Mouse (Mus musculus) left cerebral cortex, postnatal 14 days (tissue): ENCODE results near the gene Gm21764. TPM values are rescaled to one million over a fixed set of nuclear protein-coding genes. Genes with fewer than 3 reads are reported as not detected.
"Not testable (repeated sequence)": the region's sequence is repeated elsewhere in the genome, so short reads cannot be mapped to it uniquely, and the experiment has no call there.

Experiments used
- DNase-seq, 2 experiments: peaks; one replicate each; pipeline ENCODE4 v3.0.0; 2021 to 2022; ENCODE audit warnings: low spot score in 2 of 2, mixed read lengths in 1 of 2
- intact Hi-C: fragments of 180-260 bp; cut with DNase I; formaldehyde crosslinking; loops from one replicate; pipeline ENCODE4 v1.15.1; 2025
- long read RNA-seq, 2 experiments: library from polyadenylated mRNA; stranded (forward); transcript quantifications; one replicate each; pipeline ENCODE4 v2.0.0; 2021
- total RNA-seq, 2 experiments: library from RNA; stranded (reverse); gene quantifications; 2 replicates each; pipeline ENCODE4 v1.2.3; 2021

The Gm21764 gene
- not detected for total RNA-seq
- long read RNA-seq, experiment 1: 0 reads
- long read RNA-seq, experiment 2: 0 reads

GRCm38 (mm10) chrY:18061712-18062111 lies at the start of gene Gm21764:
TSS of gene Gm21764 (minus strand) at chrY:18061812.
- intact Hi-C loops: not testable (repeated sequence)

GRCm38 (mm10) chrY:18088816-18089215 lies 27.2 kb upstream of the Gm21764 start, which contains the start of gene Ssty1:
TSS of gene Ssty1 (plus strand) at chrY:18089116.
- DNase-seq, intact Hi-C loops: not testable (repeated sequence)

More at GRCm38 (mm10) chrY:18061712-18062111, at the start of gene Gm21764:
- not testable (repeated sequence) for DNase-seq

Other genes starting within 250 kb of the Gm21764 start
- not detected for gene Gm21904, start 215.5 kb downstream of the Gm21764 start, total RNA-seq
- gene Gm20772, start 187.1 kb downstream of the Gm21764 start, total RNA-seq: not detected
- gene Gm20831, start 187.1 kb downstream of the Gm21764 start, total RNA-seq: not detected
- gene Srsy, start 124.5 kb downstream of the Gm21764 start, total RNA-seq: not detected
- not detected for gene Ssty1, start 27.3 kb upstream of the Gm21764 start, total RNA-seq